Mouse (Mus musculus) heart, embryonic 11.5 days (tissue): Measurements from ENCODE around the gene Rfx7. TPM values are rescaled to one million over a fixed set of nuclear protein-coding genes. Genes with fewer than 3 reads are reported as not detected.

ENCODE experiments used
- ATAC-seq: fragments of 200-750 bp; cut with Nextera tagmentation; replicated peaks from 2 replicates; pipeline ENCODE4 v1.8.0; 2017; ENCODE audit warnings: moderate library complexity; ENCODE audit not compliant: insufficient number of reproducible peaks, low FRiP score, low TSS enrichment
- H3K27ac ChIP-seq: fragments of 300-500 bp; sonication (generic); 2 replicates; pipeline ENCODE4 v1.5.1; 2014; ENCODE audit warnings: mild to moderate bottlenecking, low read depth, low read length
- H3K27me3 ChIP-seq: fragments of 300-500 bp; sonication (generic); 2 replicates; pipeline ENCODE4 v1.6.1; 2014; ENCODE audit warnings: mild to moderate bottlenecking, low read length, mixed read lengths; ENCODE audit not compliant: control insufficient read depth, insufficient read depth
- H3K36me3 ChIP-seq: fragments of 300-500 bp; sonication (generic); 2 replicates; pipeline ENCODE4 v1.6.1; 2014; ENCODE audit warnings: mild to moderate bottlenecking, low read length, moderate library complexity, mixed read lengths; ENCODE audit not compliant: control insufficient read depth, insufficient read depth
- H3K4me1 ChIP-seq: fragments of 300-500 bp; sonication (generic); 2 replicates; pipeline ENCODE4 v1.6.1; 2014; ENCODE audit warnings: low read length; ENCODE audit not compliant: control insufficient read depth, insufficient read depth
- H3K4me2 ChIP-seq: fragments of 300-500 bp; sonication (generic); 2 replicates; pipeline ENCODE4 v1.6.1; 2014; ENCODE audit warnings: mild to moderate bottlenecking, moderate library complexity
- H3K4me3 ChIP-seq: fragments of 300-500 bp; sonication (generic); 2 replicates; pipeline ENCODE4 v1.5.1; 2014; ENCODE audit warnings: low read depth, low read length
- H3K9ac ChIP-seq: fragments of 300-500 bp; sonication (generic); 2 replicates; pipeline ENCODE4 v1.6.1; 2014; ENCODE audit warnings: mild to moderate bottlenecking, low read depth, low read length, moderate library complexity
- H3K9me3 ChIP-seq: fragments of 300-500 bp; sonication (generic); replicated peaks from 2 replicates; pipeline ENCODE4 v1.6.1; 2016; ENCODE audit warnings: low read length; ENCODE audit not compliant: control insufficient read depth
- WGBS: fragments of 180-500 bp; shearing (Covaris S2); extraction: QIAGEN DNeasy Blood & Tissue Kit; methylation state at CpG from one replicate; pipeline ENCODE4 v1.1.7; 2014; ENCODE audit not compliant: insufficient replicate concordance; 5-methylcytosine and 5-hydroxymethylcytosine counted together
- polyA plus RNA-seq: library from polyadenylated mRNA; unstranded; fragments of >200 nt; fragmentation: Nextera tagmentation; extraction: Ambion mirVana; gene quantifications from 2 replicates; pipeline ENCODE4 v1.2.1, GENCODE M21; 2014

Rfx7 gene
- polyA plus RNA-seq, 1 experiment from 2014 or later = 12.2 TPM

DNA sequence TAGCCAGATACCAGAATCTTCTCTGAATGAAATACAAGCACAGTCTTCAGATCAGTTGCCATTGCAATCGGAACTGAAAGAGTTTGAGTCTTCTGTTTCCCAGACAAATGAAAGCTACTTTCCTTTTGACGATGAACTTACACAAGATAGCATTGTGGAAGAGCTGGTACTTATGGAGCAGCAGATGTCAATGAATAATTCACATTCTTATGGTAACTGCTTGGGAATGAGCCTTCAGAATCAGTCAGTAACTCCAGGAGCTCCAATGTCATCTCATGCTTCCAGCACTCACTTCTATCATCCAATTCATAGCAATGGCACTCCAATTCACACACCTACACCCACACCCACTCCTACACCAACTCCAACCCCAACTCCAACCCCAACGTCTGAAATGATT, 86.0 kb downstream of the Rfx7 start:
- Histone ChIP-seq H3K4me3 (no peak overlapping the region), H3K4me1 (no peaks in the 10 kb centered on the region), H3K9me3 (no peaks in the 10 kb centered on the region), H3K4me2 (no peak overlapping the region), H3K27ac (no peak overlapping the region), H3K9ac (no peak overlapping the region), H3K36me3 (peaks cover 26% of the 10 kb centered on the region), H3K27me3 (no peaks in the 10 kb centered on the region)
- ATAC-seq = no peak
- 82% methylated on average over 3 of the region's 3 CpGs for WGBS

DNA sequence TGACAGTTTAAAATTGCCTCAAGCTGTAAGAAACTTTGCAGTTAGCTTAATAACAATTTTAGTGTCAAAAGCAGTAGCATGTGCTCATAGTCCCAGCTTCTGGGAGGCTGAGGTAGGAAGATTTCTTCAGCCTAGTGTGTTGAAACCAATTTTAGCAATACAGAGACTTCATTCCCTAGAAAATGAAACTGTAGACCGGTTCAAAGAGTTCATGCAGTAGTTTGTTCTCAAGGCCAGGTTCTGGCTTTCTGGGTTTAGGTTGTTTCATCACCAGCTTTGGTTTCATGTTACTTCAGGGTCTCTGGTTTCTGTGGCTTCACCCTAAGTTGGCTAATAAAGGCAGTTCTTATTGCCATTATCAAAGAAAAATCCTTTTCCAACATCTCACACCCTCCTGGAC, 91.6 kb downstream of the Rfx7 start:
- no peaks in the 10 kb centered on the region for H3K27me3 ChIP-seq
- ATAC-seq = no peak
- no peak overlapping the region for H3K4me2 ChIP-seq
- no peak overlapping the region for H3K4me3 ChIP-seq
- no peak overlapping the region for H3K27ac ChIP-seq
- peaks cover 7% of the 10 kb centered on the region; the same call in 1 of the 2 replicates for H3K36me3 ChIP-seq
- 78% methylated on average over 1 of the region's 1 CpGs for WGBS
- H3K4me1 ChIP-seq = peaks cover 8% of the 10 kb centered on the region; the same call in 1 of the 2 replicates
- H3K9me3 ChIP-seq = no peaks in the 10 kb centered on the region
- H3K9ac ChIP-seq = no peak overlapping the region

DNA sequence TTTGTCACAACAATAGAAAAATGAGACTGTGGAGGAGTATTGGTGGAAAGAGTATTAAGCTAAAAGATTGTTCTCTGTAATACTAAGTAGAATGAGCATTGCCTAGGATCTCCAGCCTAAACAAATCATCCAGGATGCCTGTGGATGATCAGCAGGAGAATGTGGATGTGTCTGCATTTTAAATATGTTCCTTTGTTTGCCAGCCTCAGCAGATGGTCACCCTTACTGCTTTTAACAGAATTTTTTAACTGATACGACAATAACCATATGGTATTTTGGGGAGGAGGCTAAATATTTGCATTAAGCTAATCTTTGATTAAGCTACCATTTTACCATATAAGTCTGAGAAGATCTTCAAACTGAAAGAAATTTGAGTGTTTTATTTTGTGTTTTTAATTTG, 95.6 kb downstream of the Rfx7 start:
- no peak overlapping the region for H3K9ac ChIP-seq
- no peak for ATAC-seq
- H3K27me3 ChIP-seq = no peaks in the 10 kb centered on the region
- no peak overlapping the region for H3K27ac ChIP-seq
- H3K4me2 ChIP-seq = no peak overlapping the region
- H3K4me3 ChIP-seq = no peak overlapping the region
- WGBS = 77% methylated on average over 1 of the region's 1 CpGs
- H3K9me3 ChIP-seq = no peaks in the 10 kb centered on the region
- no peaks in the 10 kb centered on the region for H3K36me3 ChIP-seq
- H3K4me1 ChIP-seq = peaks cover 12% of the 10 kb centered on the region

DNA sequence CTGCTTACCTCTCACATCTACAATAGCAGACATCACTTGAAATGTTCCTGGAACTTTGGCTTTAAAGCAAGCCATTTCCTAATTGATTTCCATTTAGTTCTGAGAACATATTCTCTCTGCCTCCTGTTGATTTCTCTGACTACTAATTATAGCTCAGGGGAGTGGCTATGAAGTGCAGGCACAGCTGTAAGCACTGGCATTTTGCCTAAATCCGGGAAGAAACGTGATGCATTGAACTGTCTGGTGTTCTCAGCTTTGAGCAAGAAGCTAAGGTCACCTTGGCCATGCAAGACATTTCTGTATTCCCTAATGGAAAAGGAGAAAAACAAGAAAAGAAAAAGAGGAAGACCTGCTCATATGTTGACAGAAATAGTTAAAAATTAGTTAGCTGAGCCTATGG, 96.6 kb downstream of the Rfx7 start:
- no peak for ATAC-seq

DNA sequence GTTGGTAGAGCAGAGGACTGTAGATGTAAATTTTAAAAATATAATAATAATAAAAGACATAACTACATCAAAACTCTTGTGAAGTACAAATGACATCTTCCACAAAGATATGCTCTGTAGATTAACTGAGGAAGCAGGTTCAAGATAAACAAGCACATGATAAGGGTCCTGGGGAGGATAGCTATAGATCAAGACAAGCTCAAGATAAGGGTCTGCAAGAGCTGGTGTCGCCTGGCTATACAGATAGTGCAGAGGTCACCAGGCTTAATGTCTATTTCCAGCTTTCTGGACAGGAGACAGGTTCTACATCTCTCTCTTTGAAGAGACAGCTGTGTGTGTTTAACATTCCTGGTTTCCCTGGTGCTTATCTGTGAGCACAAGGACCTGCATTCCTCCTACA, 100.2 kb downstream of the Rfx7 start:
- H3K4me2 ChIP-seq = no peak overlapping the region
- H3K9ac ChIP-seq = no peak overlapping the region
- H3K27me3 ChIP-seq = no peaks in the 10 kb centered on the region
- ATAC-seq = no peak
- no peaks in the 10 kb centered on the region for H3K36me3 ChIP-seq
- peaks cover 12% of the 10 kb centered on the region for H3K4me1 ChIP-seq
- 12% methylated on average over 1 of the region's 1 CpGs for WGBS
- H3K4me3 ChIP-seq = no peak overlapping the region
- no peak overlapping the region for H3K27ac ChIP-seq
- H3K9me3 ChIP-seq = no peaks in the 10 kb centered on the region

More for the DNA sequence above, 96.6 kb downstream of the Rfx7 start:
- Histone ChIP-seq H3K9me3 (no peaks in the 10 kb centered on the region), H3K4me1 (peaks cover 12% of the 10 kb centered on the region), H3K4me3 (no peak overlapping the region), H3K9ac (no peak overlapping the region), H3K4me2 (peak overlapping the region; percentile 3), H3K27me3 (no peaks in the 10 kb centered on the region), H3K27ac (peak overlapping the region; percentile 78), H3K36me3 (no peaks in the 10 kb centered on the region)
- 9% methylated on average over 2 of the region's 2 CpGs for WGBS

DNA sequence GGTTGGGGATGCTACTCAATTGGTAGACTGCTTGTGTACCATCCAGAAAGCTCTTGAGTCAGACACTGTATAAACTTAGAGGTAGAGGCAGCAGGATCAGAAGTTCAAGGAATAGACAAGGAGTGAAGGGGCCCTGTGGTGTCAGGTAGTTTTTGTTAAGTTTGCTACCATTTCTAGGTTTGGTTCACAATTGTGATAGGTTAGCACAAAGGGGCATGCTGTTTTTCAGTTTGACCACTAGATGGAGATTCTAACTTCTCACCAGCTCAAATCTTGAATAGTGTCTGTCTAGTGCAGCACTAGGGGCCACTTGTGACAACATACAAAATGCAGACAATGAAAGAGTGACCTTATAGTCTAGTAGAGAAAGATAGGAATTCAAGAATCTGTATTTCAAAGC, 103.1 kb downstream of the Rfx7 start:
- Histone ChIP-seq H3K27ac (no peak overlapping the region), H3K27me3 (no peaks in the 10 kb centered on the region)
- ATAC-seq = no peak

DNA sequence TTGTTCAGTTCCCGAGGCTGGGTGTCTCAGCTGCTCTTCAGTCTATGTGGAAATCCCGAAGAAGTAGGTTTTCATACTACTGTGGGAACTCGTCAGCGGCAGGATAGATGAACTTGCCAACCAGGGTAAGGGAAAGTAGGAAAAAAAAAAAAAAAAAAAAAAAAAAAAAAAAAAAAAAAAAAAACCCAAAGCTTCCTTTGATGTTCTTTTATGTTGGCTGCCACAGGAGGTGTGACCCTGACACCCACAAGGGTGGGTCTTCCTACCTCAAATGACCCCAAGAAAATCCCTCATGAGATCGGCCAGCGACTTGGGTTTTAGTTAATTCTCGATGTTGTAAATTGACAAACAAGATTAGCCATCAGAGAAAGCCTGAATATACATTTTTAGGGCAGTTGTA, 104.5 kb downstream of the Rfx7 start:
- Histone ChIP-seq H3K4me3 (no peak overlapping the region), H3K4me1 (peaks cover 23% of the 10 kb centered on the region), H3K36me3 (no peaks in the 10 kb centered on the region), H3K9me3 (no peaks in the 10 kb centered on the region), H3K27ac (no peak overlapping the region), H3K27me3 (no peaks in the 10 kb centered on the region), H3K9ac (no peak overlapping the region), H3K4me2 (no peak overlapping the region)
- ATAC-seq = no peak
- WGBS = 88% methylated on average over 7 of the region's 7 CpGs

More for the DNA sequence above, 103.1 kb downstream of the Rfx7 start:
- H3K9me3 ChIP-seq = no peaks in the 10 kb centered on the region
- no peak overlapping the region for H3K4me3 ChIP-seq
- H3K4me1 ChIP-seq = peaks cover 10% of the 10 kb centered on the region
- no peak overlapping the region for H3K4me2 ChIP-seq
- no peaks in the 10 kb centered on the region for H3K36me3 ChIP-seq
- no peak overlapping the region for H3K9ac ChIP-seq

DNA sequence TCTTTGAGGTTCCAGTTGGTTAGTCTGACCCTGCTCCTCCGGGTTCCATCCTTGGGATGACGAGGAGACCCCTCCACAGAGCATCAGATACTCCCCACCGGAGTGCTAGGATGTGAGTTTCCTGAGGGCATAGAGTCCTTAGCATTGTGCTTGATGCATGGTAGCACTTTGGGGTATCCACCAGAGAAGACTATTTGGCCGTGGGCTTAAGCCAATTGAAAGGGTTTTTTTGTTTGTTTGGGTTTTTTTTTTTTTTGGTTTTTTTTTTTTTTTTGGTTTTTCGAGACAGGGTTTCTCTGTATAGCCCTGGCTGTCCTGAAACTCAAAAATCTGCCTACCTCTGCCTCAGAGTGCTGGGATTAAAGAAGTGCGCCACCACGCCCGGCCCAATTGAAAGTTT, 105.2 kb downstream of the Rfx7 start:
- Histone ChIP-seq H3K36me3 (no peaks in the 10 kb centered on the region), H3K4me3 (no peak overlapping the region), H3K4me1 (peaks cover 22% of the 10 kb centered on the region), H3K27me3 (no peaks in the 10 kb centered on the region), H3K9ac (no peak overlapping the region), H3K4me2 (no peak overlapping the region), H3K27ac (no peak overlapping the region), H3K9me3 (no peaks in the 10 kb centered on the region)
- ATAC-seq = no peak
- 82% methylated on average over 8 of the region's 8 CpGs for whole genome bisulfite sequencing

DNA sequence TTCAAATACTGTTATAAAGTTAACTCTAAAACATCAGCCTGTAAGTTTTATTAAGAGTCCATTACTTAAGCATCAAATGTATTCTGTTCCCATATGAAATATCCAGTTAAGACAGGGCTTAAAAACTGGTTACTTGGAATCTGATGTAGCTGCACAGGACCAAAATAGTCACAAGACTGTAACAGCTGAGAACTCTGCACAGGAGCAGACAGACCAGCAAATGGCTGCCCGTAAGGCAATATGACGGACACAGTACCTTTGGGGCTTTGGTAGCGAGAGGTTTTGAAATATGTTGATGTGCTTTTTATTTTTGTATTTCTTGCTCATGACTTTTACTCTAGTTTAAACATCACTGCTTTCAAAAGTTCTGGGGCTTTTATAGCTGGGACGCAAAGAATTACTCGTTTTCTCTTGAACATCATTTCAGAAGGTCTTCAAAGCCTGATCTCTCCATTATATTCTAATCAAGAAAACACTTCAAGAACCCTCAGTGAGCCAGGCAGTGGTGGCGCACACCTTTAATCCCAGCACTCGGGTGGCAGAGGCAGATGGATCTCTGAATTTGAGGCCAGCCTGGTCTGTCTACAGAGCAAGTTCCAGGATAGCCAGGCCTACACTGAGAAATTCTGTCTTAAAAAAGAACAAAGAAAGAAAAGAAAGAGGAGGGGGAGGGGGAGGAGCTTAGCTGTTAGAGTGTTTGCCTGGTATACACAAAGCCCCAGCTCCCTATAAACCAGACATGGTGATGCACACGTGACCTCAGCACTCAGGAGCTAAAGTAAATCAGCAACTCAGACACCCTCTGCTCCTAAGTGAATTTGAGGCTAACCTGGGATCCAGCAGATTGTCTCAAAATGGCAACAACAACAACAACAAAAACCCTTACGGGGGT, 107.2 kb downstream of the Rfx7 start:
- Histone ChIP-seq H3K36me3 (no peaks in the 10 kb centered on the region), H3K4me3 (peak overlapping the region; percentile 39)
- 41% methylated on average over 9 of the region's 9 CpGs for WGBS

More for the DNA sequence above, 107.2 kb downstream of the Rfx7 start:
- Histone ChIP-seq H3K27ac (peak overlapping the region; percentile 99), H3K9me3 (no peaks in the 10 kb centered on the region), H3K4me1 (peaks cover 20% of the 10 kb centered on the region), H3K9ac (peak overlapping the region; percentile 83), H3K27me3 (no peaks in the 10 kb centered on the region), H3K4me2 (peak overlapping the region; percentile 79)
- ATAC-seq = peak; percentile 74
